Mouse (Mus musculus) megakaryocyte progenitor cell, adult 5-6 weeks (primary cell): Measurements from ENCODE around the gene Ddx27. TPM values are rescaled to one million over a fixed set of nuclear protein-coding genes. Genes with fewer than 3 reads are reported as not detected.

Experiments
- ATAC-seq: replicated peaks from 2 replicates; pipeline ENCODE4 v1.8.0; 2016; ENCODE audit warnings: mild to moderate bottlenecking, moderate TSS enrichment, inconsistent platforms; ENCODE audit not compliant: poor library complexity
- total RNA-seq, 2 experiments: library from RNA; stranded (forward) in 1 of 2; stranded (reverse) in 1 of 2; fragments of 157-497, 149-512 nt in 1 of 2; fragments of 200-1000 nt in 1 of 2; gene quantifications; 2 replicates each; pipeline versions ENCODE4 v1.2.3 to v1.2.4; 2015 to 2017

Gene Ddx27
- total RNA-seq, 2 experiments from 2014 or later = 34.4 to 105 TPM

DNA sequence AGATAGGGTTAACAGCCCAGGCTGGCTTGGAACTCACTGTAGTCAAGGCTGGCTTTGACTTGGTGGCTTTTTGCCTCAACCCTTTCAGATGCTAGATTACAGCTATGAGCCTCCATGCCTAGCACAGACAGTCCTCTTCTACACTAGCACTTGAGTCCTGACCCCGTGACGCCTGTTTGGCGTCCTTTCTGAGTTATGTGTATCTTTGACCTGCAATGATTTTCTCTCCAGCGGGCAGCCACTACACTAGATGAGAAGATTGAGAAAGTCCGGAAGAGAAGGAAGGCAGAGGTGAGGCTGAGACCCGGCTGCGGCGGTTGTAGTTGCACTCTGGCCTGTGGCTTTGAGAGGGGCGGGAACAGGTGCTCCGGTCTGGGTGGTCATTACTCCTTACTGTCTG lies 4.4 kb downstream of the Ddx27 start:
- no peak for ATAC-seq

DNA sequence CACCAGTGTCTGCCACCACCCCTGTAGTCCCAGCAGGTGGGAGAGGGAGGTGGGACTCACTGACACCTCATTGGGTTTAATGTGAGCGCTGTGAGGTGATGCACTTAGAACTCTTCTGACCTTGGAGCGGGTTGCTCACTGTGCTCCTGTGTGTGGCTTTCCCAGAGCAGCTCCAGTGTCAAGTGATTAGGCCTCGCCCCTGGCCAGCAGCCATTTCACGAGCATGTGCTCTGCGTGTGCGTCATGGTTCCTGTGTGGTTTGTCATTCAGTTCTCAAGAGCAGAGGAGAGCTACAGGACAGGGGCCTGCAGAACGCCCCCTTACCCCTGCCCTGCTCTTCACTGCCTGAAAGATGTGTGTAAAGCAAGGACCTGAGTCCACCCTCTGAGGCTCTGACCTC lies 13.6 kb downstream of the Ddx27 start:
- ATAC-seq = no peak

DNA sequence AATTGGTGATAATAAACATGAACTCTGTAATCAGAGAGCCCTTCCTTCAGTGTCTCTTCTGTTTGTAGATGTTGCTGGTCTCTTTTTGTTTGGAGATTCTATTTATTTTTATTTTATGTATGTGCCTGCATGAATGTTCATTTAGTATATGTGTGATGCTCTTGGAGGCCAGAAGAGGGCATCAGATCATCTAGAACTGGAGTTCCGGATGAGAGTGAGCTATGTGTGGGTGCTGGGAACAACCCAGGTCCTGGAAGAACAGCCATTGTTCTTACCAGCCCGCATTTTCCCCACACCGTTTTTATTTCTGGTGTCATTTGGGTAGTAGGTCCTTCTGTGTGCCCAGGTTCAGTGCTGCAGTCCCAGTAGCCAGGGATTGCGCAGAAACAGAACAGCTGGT lies 15.5 kb downstream of the Ddx27 start:
- ATAC-seq = no peak

DNA sequence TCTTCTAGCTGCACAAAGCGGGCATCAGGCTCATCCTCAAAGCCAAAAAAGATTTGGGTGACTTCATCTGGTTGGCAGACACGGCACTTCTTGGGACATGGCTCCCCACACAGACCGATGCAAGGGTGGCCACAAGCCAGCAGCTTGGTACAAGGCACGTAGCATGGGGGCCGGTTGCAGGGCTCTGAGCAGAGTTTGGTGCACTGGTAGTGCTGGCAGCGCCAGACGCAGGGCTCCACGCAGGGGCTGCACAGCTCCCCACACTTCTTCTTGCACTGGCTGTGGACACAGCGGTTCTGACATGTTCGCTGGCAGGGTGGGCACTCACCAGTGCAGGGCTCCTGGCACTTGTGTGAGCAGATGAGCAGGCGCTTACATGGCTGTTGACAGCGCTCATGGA lies 22.7 kb downstream of the Ddx27 start:
- no peak for ATAC-seq

DNA sequence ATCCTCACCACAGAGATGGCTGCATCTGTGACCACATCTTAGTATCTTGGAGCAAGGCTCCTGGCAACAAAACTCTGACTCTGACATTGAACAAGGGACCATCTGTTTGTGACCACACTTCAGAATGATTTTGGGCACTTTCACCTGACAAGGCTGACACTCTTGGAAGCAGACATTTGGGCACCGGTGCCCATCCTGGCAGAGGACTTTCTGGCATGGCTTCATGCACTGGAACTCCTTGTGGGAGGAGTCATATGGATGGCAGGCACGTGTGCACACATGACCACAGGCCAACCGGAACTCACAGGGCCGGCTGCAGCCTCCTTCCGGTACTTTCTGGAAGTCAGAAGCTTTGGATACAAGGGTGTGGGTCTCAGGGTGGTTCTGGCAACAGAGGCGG lies 23.3 kb downstream of the Ddx27 start:
- ATAC-seq = no peak

DNA sequence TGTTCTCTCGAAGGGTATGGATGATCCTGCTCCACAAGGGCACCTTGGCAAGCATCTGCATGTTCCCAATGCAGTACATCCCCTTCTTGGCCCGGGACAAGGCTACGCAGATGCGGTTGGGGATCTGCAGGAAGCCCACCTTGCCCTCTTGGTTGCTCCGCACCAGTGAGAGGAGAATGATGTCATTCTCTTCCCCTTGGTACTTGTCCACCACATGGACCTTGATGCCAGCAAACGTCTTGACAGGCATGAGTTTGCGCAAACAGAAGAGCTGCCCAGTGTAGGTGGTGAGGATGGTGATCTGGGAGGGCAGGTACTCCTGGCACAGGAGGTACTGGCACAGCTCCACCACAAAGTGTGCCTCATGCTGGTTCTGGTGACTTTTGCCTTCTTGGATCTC lies 23.7 kb downstream of the Ddx27 start:
- ATAC-seq = no peak

DNA sequence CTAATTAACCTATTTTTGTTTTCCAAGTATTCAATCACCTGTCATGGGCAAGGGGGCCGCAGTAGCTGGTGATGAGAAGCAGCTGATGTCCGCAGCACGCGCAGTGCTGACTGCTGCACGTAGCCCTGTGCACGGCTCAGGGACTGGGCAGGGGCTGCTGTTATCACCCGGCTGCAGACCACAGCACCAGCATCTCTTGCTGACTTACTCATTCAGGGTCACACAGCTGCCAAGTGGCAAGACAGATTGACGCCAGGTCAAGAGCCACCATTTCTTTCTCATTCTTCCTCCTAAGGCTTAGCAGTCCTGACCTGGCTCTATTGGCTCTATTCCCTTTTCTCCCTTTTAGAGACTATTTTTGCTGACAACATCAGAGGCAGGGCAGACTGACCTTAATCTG lies 24.4 kb downstream of the Ddx27 start:
- peak; percentile 29; the same call in 1 of the 2 replicates for ATAC-seq

DNA sequence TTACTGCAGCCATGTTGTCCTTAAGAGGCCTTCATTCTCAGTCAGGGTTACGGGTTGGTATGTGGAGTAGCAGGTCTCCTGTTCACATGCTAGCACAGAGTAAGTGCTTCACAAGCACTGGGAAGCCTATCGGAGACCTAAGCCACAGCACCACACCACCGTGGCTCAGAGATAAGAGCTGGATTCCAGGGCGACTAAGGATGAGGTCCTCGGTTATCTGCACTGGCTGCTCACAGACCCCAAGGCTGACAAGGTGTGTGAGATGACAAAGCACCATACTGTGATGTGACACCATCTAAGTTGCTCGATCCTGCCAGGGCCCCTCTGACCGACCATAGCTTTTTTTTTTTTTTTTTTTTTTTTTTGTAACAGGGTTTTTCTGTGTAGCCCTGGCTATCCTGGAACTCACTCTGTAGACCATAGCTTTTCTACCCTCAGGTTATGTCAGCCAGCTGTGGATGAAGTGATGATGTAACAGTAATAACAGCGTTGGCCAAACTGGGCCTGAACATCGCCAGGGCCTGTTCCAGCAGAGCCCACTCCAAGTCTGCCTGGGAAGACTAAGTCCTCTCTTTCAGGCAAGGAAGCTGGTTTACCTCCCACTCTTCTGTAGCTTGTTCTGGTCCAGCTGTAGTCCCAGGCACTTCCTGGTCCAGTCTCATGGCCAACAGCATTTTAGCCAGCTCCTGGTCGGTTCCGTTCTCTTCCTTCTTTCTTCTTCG lies 28.6 kb downstream of the Ddx27 start:
- peak; percentile 97 for ATAC-seq

DNA sequence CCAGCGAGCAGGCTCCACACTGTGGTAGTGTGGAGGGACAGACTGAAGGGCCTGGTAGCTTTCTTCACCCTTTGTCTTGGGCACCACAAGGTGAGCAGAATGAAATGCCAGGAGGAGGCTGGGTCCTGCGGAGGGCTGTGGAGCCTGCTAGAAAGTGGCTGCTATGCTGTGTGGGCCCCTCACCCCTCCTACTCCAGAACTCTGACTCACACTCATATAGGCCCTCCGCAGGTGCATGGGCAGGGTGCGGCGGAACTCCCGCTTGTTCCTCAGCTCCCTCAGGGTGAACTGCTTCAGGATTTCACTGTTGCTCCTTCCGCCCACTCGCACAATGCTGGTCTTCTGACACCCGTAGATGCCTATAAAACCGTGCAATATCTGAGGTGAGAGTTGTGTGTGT lies 33.2 kb downstream of the Ddx27 start:
- ATAC-seq = no peak

DNA sequence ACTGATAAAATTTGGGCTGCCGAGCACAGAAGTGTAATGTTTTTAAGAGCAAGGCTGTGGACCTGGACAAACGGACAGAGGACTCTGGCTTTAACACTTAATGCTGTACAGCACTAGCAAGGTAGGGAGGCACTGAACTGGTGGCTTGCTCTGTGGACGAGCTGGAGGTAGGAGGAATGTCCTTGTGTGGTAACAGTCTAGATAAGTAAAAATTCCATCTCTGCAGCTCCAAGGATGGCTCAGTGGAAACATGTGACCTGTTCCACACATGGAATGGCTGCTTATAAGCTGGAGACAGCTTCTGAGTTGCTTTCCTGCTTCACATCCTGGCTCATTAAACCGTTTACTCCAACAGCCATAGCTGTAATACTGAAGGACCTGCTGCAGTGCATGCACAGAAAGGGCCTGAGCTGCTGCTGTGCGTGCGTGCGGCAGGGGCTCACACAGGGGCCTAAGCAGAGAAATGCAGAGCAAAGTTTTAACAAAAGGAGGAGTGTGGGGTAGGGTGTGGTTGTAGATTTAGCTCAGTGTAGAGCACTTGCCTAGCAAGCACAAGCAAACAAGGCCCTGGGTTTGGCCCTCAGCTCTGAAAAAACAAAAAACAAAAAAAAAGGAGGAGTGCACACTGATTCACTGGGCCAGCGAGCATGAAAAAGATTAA lies 33.8 kb downstream of the Ddx27 start:
- ATAC-seq = no peak

DNA sequence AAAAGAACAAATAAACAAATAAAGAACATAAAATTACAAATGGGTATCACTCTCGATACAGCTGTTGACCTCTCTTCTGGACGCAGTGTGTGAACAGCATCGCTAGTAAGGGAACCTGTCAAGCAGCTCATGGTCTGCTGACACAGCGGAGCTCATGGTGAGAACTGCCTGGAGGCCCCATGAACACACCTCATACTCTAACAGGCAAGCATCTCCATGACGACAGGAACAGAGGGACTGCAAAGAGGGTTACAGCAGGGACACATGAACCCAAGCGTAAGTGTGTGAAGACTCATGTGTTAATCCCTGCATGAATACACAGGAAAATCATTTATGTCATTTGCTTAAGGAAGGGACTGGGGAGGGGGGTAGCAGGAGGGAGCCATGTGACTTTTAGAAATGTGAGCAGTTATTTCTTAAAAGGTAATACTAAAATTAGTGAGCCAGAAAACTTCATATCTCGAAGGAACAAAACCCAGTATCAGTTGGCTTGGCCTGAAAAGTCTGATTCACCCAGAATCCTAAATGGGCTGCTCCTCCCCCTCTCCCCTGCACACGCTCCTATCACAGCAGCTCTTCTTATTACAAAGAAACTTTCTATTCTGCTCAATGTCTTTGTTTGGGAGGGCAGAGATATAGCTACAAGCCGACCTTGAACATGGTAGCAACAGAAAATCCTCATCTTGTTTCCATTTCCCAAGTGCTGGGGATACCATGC lies 38.3 kb downstream of the Ddx27 start:
- ATAC-seq = peak; percentile 91

DNA sequence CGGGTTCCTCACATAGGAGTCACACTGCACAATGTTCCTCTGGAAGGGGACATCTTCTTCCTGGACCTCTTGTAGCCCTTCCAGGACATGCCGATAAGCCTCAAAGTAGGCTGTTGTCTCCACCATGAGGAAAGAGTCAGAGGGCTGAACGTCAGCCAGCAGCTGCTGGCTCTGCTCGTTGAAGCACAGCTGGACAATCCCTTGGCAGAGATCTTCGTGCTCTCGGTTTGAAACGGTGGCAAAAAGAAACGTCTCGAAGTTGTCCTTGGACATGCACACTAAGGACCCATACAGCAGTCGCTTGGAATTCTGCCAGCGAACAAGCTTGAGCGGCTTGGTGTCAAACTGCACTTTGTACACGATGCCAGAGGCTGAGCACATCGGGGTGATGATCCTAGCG lies 40.4 kb downstream of the Ddx27 start:
- no peak for ATAC-seq

DNA sequence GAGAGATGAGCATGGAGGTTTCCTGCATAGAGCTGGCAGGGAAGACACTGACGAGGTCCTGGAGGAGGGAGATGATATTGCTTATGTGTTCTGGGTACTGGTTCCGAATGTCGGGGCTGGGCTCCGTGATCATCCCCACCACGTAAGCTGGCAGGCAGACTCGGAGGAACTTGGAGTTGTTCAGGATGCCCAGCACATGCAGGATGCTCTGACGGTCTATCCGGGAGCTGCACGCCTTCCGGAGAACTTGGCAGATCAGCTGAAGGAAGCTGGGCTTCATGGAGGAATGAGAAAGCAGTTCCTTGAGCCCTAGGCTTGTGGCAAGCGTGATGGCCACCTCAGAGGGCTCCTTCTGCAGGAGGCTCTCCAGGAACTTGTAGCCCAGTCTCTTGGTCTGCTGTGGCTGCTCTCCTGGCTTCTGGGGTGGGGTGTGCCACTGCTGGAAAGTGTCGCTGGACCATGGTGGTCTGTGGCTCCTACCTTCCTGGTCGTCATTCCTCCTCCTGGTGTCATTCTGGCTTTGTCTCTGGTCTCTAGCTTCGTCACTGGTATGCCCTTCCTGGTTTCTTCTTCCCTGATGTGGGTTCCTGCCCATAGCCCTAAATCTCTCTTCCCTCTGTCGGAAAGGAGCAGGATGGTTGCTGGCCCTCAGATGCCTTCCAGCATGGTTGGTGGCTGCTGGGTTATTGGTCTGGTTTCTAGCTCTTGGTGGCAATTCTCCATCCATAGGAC lies 41.4 kb downstream of the Ddx27 start:
- no peak for ATAC-seq

DNA sequence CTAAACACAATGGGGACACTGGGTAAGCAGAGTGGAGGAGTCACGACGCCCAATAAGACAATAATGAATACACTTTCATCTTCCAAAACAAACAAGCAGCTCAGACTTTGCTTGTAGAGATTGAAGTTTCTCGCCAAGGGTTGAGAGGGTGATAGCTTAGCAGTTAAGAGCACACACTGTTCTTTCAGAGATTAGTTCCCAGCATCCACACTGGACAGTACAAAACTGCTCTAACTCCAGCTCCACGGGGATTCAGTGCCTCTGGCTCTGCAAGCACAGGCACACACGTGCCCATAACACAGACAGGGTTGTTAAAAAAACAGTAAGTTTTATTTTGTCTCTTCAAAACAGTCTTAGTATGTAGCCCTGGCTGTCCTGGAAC lies 41.9 kb downstream of the Ddx27 start:
- no peak for ATAC-seq

DNA sequence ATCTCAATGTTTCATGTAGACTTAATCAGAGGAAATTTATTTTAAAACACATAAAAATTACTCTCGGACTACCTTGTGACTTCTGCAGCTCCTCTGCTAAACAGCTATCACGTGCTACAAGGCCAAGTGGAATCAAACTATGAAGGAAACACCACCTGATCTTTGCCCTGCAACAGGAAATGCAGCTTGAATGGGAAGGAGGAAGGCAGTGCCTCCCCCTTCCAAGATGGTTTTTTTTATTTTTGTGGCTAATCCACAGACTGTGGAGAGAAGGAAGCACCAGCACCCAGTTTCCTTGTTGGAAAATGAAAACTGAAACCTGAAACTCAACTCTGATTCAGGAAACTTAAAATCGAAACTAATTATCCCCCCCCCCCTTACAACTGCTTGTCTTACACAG lies 43.2 kb downstream of the Ddx27 start:
- ATAC-seq = no peak

DNA sequence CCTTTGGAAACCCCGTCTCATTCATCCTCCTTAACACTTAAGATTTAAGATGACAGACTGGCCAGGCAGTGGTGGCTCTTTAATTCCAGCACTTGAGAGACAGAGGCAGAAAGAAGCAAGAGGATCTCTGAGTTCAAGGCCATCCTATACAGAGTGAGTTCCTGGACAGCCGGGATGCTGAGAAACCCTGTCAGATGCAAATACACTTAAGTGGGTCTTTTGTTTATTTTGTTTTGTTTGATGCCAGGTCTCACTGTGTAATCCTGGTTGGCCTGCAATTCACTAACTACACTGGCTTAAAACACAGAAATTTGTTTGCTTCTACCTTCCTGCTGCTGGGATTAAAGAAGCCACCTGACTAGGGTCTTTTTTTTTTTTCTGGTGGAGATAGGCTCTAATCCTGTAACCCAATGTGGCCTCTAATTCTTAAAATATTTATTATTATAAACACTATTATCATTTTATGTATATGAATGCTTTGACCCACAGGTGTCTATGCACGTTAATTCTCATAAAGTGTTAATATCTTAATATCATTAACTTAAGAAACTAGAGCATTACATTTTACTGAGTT lies 43.9 kb downstream of the Ddx27 start:
- no peak for ATAC-seq

DNA sequence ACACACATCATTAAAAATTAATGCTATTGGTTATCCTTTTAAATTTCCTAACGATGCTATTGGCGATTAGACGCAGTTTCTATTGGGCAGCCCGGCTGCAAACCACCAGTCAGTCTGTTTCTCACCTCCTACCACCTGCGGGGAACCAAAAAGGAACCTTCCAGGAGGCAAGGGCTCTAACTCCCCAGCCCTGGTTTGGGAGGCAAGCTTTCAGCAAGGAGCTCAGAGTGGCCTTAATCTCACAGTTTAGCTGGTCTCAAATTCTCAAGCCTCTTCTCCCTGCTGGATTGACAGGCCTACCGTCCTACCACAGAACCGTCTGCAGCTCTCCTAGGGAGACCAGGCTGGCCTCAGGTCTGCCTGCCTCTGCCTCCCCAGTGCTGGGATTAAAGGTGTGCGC lies 44.5 kb downstream of the Ddx27 start:
- ATAC-seq = no peak

DNA sequence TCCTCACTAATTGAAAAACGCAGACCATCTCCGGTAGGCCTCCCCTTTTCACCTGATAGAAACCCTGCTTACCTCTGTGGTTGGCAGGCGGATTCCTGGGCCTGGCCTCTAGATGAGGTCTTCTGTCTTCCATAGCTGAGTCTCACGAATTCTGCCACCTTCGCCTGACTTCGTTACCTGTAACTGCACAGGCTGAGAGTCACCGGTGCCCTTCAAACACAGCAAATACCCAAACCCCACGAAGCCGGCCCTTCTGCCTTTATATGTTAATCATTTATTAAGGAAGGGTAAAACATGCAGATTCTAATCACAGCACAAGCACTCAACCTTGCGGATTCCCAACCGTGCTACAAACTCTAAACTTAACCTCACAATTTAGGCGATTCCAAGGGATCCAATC lies 45.0 kb downstream of the Ddx27 start:
- ATAC-seq = no peak

DNA sequence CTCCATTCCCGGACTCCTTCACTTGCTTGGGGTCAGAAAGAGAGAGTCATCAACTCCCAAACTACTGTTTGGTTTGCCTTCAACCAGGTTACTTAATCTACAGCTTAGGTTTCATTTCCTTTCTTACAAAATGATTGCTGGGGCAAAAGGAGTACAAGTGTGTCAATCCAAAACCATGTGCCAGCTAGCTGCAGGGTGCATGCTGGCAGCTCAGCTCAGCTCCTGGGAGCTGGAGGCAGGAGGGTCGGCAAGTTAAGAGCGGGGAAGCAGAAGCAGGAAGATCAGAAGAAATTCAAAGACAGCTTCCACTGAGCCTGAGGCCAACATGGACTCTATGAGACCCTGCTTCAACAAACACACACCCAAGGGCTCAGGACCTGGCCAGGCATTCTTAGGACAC lies 45.4 kb downstream of the Ddx27 start:
- ATAC-seq = peak; percentile 6; the same call in 1 of the 2 replicates

DNA sequence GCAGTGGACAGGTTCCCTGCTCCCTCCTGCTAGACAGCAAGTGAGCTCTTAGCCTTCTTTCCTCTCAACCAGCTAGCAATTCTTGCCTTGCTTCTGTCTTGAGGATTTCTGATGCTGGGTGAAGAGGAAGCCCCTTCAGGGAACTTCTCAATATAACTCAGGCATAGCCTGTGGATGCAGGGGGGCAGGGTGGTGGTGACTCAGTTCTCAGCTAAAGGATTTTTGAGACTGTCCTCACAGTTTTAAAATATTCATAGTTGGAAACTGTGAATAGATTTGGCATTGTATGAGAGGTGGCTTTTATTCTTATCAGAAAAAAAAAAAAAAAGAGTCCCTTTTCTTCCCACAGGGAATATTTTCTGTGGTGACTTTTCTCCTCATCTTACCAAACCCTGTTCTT lies 45.8 kb downstream of the Ddx27 start:
- no peak for ATAC-seq

DNA sequence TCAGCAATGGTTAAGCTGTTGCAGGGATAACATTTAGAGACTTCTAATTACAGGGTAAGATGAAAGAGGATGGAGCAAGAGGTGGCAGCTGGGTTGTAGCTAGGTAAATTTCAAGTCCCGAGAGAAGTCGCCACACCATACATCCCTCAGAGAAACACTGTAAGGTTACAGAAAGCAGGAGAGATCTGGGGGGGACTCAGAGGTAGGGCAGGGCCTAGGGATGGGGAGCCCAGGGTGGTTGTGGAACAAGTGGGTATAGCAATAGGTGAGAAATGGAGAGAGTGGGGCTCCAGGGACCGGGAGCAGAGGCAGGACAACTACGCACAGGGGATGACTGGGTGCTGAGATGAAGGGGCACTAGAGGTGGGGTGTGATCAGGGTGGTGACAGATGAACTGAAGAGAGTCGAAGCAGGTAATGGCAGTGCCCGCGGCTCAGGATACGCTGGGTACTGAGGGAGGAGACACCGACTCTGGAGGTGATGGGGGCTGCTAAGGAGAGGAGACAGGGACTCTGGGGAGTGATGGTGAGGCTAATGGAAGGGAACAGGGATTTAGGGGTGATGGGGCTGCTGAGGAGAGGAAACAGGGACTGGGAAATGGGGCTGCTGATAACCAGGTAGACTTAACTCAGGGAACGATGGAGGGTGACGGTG lies 46.5 kb downstream of the Ddx27 start:
- no peak for ATAC-seq
